Mouse (Mus musculus): ENCODE data around the gene Gm973. TPM values are rescaled to one million over a fixed set of nuclear protein-coding genes. Genes with fewer than 3 reads are reported as not detected.

Gm973 gene
- total and polyA plus RNA-seq, 3 experiments: 2.3 to 14.9 (median 7.6) TPM

GRCm38 (mm10) chr1:59609896-59610295, 93.8 kb downstream of the Gm973 start:
- Histone ChIP-seq H3K9ac (ENCODE audit: insufficient read depth, low read depth) (no peak overlapping the region), H3K4me2 (ENCODE audit: insufficient read depth, low read depth, poor library complexity, severe bottlenecking) (no peak overlapping the region), H3K27ac (ENCODE audit: insufficient read depth, low read depth) (no peak overlapping the region), H3K4me3 (replicated peaks in 1 of 3; ENCODE audit: low read depth in 2 of 3, low read length in 2 of 3, poor library complexity in 1 of 3) (no peak overlapping the region), H3K9me3 (replicated peaks; ENCODE audit: low read length) (no peaks in the 10 kb centered on the region), H3K4me1 (ENCODE audit: control insufficient read depth in 1 of 2, insufficient read depth in 2 of 2) (peaks cover 11 to 44% of the 10 kb centered on the region in 2 experiments), H3K27me3 (replicated peaks) (no peaks in the 10 kb centered on the region), H3K79me2 (replicated peaks; ENCODE audit: control insufficient read depth, extremely low read depth, insufficient read depth, poor library complexity, severe bottlenecking) (no peaks in the 10 kb centered on the region), H3K36me3 (replicated peaks in 1 of 2; ENCODE audit: control insufficient read depth in 1 of 2, insufficient read depth in 1 of 2, low read length in 1 of 2) (no peaks in the 10 kb centered on the region)
- DNase-seq (ENCODE audit: extremely low read depth): no peak
- dilution Hi-C loops (cut with MboI; ENCODE audit: extremely low pct_ligation_motif_present, extremely low pct_unique_long_range_greater_than_20kb, low sequenced_read_pairs) (no loop called here), in situ Hi-C loops (cut with MboI; ENCODE audit: low pct_ligation_motif_present, low pct_unique_long_range_greater_than_20kb, low sequenced_read_pairs) (loop anchor here (5.0 to 25.0 kb wide), 3 partner anchors 43 to 298 kb away; no protein-coding TSS in a partner anchor)
- no peak for TF ChIP-seq ZKSCAN1 (IDR thresholded peaks at IDR 0.05; ENCODE audit: borderline replicate concordance, low read depth, low read length)
- no peak for TF ChIP-seq MAZ (IDR thresholded peaks at IDR 0.05; ENCODE audit: low read depth, low read length)
- no peak for TF ChIP-seq EP300 (IDR thresholded peaks at IDR 0.05; ENCODE audit: low read length)
- TF ChIP-seq TCF12 (IDR thresholded peaks at IDR 0.05; ENCODE audit: low read depth, low read length): 0 out of 2 replicates have a peak, but pooled peaks have one; percentile 2
- TF ChIP-seq E2F4 (IDR thresholded peaks at IDR 0.05; ENCODE audit: insufficient replicate concordance, low read depth, low read length): no peak
- no peak for TF ChIP-seq IRF4 (IDR thresholded peaks at IDR 0.05; ENCODE audit: low read depth, low read length)
- no peak for TF ChIP-seq POLR2A (IDR thresholded peaks at IDR 0.05; ENCODE audit: low read depth, low read length)
- no peak for TF ChIP-seq USF2 (conservative IDR thresholded peaks at IDR 0.05; ENCODE audit: low read depth, low read length)
- no peak for TF ChIP-seq USF1 (IDR thresholded peaks at IDR 0.05; ENCODE audit: low read depth, low read length)
- TF ChIP-seq MAX (IDR thresholded peaks at IDR 0.05; ENCODE audit: low read length): 0 out of 2 replicates have a peak, but pooled peaks have one; percentile 0
- TF ChIP-seq BHLHE40 (IDR thresholded peaks at IDR 0.05; ENCODE audit: low read depth, low read length): no peak
- TF ChIP-seq ZMIZ1 (IDR thresholded peaks at IDR 0.05; ENCODE audit: low read depth, low read length): no peak

- in situ Hi-C loops (cut with MboI; ENCODE audit: low pct_ligation_motif_present, low pct_unique_long_range_greater_than_20kb, low sequenced_read_pairs): loop anchor here (25.0 kb wide), 1 partner anchor 299 kb away; no protein-coding TSS in a partner anchor
These were observed 94.9 kb downstream of the Gm973 start for GRCm38 (mm10) chr1:59610929-59611328.

GRCm38 (mm10) chr1:59613795-59614194, 97.7 kb downstream of the Gm973 start:
- no peak overlapping the region for H3K27ac ChIP-seq (ENCODE audit: insufficient read depth, low read depth)
- DNase-seq (ENCODE audit: extremely low read depth): peak; percentile 76
- dilution Hi-C loops (cut with MboI; ENCODE audit: extremely low pct_ligation_motif_present, extremely low pct_unique_long_range_greater_than_20kb, low sequenced_read_pairs) (no loop called here), in situ Hi-C loops (cut with MboI; ENCODE audit: low pct_ligation_motif_present, low pct_unique_long_range_greater_than_20kb, low sequenced_read_pairs) (loop anchor here (25.0 kb wide), 1 partner anchor 301 kb away; no protein-coding TSS in a partner anchor)
- H3K9me3 ChIP-seq (replicated peaks; ENCODE audit: low read length): no peaks in the 10 kb centered on the region
- H3K9ac ChIP-seq (ENCODE audit: insufficient read depth, low read depth): no peak overlapping the region
- no peaks in the 10 kb centered on the region for H3K27me3 ChIP-seq (replicated peaks)
- no peak overlapping the region for H3K4me2 ChIP-seq (ENCODE audit: insufficient read depth, low read depth, poor library complexity, severe bottlenecking)
- H3K4me3 ChIP-seq (replicated peaks in 1 of 3; ENCODE audit: low read depth in 2 of 3, low read length in 2 of 3, poor library complexity in 1 of 3): no peak overlapping the region
- peaks cover 0 to 5% of the 10 kb centered on the region in 2 experiments for H3K36me3 ChIP-seq (replicated peaks in 1 of 2; ENCODE audit: control insufficient read depth in 1 of 2, insufficient read depth in 1 of 2, low read length in 1 of 2)
- peaks cover 5 to 32% of the 10 kb centered on the region in 2 experiments; a peak in 3 of 4 replicates for H3K4me1 ChIP-seq (ENCODE audit: control insufficient read depth in 1 of 2, insufficient read depth in 2 of 2)
- H3K79me2 ChIP-seq (replicated peaks; ENCODE audit: control insufficient read depth, extremely low read depth, insufficient read depth, poor library complexity, severe bottlenecking): no peaks in the 10 kb centered on the region
- no peak for TF ChIP-seq ZNF384 (IDR thresholded peaks at IDR 0.05; ENCODE audit: low read depth, low read length)
- TF ChIP-seq MAFK (IDR thresholded peaks at IDR 0.05; ENCODE audit: insufficient replicate concordance, low read length): no peak
- TF ChIP-seq IRF4 (IDR thresholded peaks at IDR 0.05; ENCODE audit: low read depth, low read length): peak; percentile 30; the same call in 1 of the 2 replicates
- TF ChIP-seq RAD21 (IDR thresholded peaks at IDR 0.05; ENCODE audit: low read depth, low read length): peak; percentile 49
- no peak for TF ChIP-seq BHLHE40 (IDR thresholded peaks at IDR 0.05; ENCODE audit: low read depth, low read length)
- TF ChIP-seq NELFE (IDR thresholded peaks at IDR 0.05; ENCODE audit: low read depth, low read length): no peak
- no peak for TF ChIP-seq RCOR1 (conservative IDR thresholded peaks at IDR 0.05; ENCODE audit: low read depth, low read length)
- no peak for TF ChIP-seq KAT2A (IDR thresholded peaks at IDR 0.05; ENCODE audit: insufficient replicate concordance, low read length)
- no peak for TF ChIP-seq USF2 (conservative IDR thresholded peaks at IDR 0.05; ENCODE audit: low read depth, low read length)
- TF ChIP-seq ZMIZ1 (IDR thresholded peaks at IDR 0.05; ENCODE audit: low read depth, low read length): no peak
- no peak for TF ChIP-seq ZC3H11A (IDR thresholded peaks at IDR 0.05; ENCODE audit: low read depth, low read length)
- TF ChIP-seq PAX5 (IDR thresholded peaks at IDR 0.05; ENCODE audit: low read length): no peak
- no peak for TF ChIP-seq MXI1 (IDR thresholded peaks at IDR 0.05; ENCODE audit: low read depth, low read length)
- TF ChIP-seq MAZ (IDR thresholded peaks at IDR 0.05; ENCODE audit: low read depth, low read length): no peak
- 0 out of 2 replicates have a peak, but pooled peaks have one; percentile 28 for TF ChIP-seq MAX (IDR thresholded peaks at IDR 0.05; ENCODE audit: low read length)
- no peak for TF ChIP-seq MYC (IDR thresholded peaks at IDR 0.05; ENCODE audit: low read depth, low read length)
- TF ChIP-seq ELF1 (IDR thresholded peaks at IDR 0.05; ENCODE audit: low read depth, low read length): no peak
- TF ChIP-seq CHD1 (IDR thresholded peaks at IDR 0.05; ENCODE audit: low read depth, low read length): no peak

More at GRCm38 (mm10) chr1:59610929-59611328, 94.9 kb downstream of the Gm973 start:
- H3K9me3 ChIP-seq (replicated peaks; ENCODE audit: low read length): no peaks in the 10 kb centered on the region
- no peak for DNase-seq (ENCODE audit: extremely low read depth)
- dilution Hi-C loops (cut with MboI; ENCODE audit: extremely low pct_ligation_motif_present, extremely low pct_unique_long_range_greater_than_20kb, low sequenced_read_pairs): no loop called here
- TF ChIP-seq MAFK (IDR thresholded peaks at IDR 0.05; ENCODE audit: insufficient replicate concordance, low read length) (no peak), CTCF (conservative IDR thresholded peaks at IDR 0.05 in 1 of 2, IDR thresholded peaks at IDR 0.05 in 1 of 2; ENCODE audit: low read depth in 2 of 2, low read length in 2 of 2) (peak in 1 of 2 experiments; percentile 33; a peak in 2 of 4 replicates)
- H3K79me2 ChIP-seq (replicated peaks; ENCODE audit: control insufficient read depth, extremely low read depth, insufficient read depth, poor library complexity, severe bottlenecking): no peaks in the 10 kb centered on the region
- no peak overlapping the region for H3K9ac ChIP-seq (ENCODE audit: insufficient read depth, low read depth)
- H3K36me3 ChIP-seq (replicated peaks in 1 of 2; ENCODE audit: control insufficient read depth in 1 of 2, insufficient read depth in 1 of 2, low read length in 1 of 2): peaks cover 0 to 2% of the 10 kb centered on the region in 2 experiments
- no peak overlapping the region for H3K4me2 ChIP-seq (ENCODE audit: insufficient read depth, low read depth, poor library complexity, severe bottlenecking)
- H3K27ac ChIP-seq (ENCODE audit: insufficient read depth, low read depth): no peak overlapping the region
- H3K4me3 ChIP-seq (replicated peaks in 1 of 3; ENCODE audit: low read depth in 2 of 3, low read length in 2 of 3, poor library complexity in 1 of 3): no peak overlapping the region
- H3K4me1 ChIP-seq (ENCODE audit: control insufficient read depth in 1 of 2, insufficient read depth in 2 of 2): peaks cover 13 to 51% of the 10 kb centered on the region in 2 experiments
- no peaks in the 10 kb centered on the region for H3K27me3 ChIP-seq (replicated peaks)

Data from CH12.LX (cell line).